Mouse (Mus musculus): ENCODE results near the gene Crot.
"Not testable (repeated sequence)": the region's sequence is repeated elsewhere in the genome, so short reads cannot be mapped to it uniquely, and the experiment has no call there.

Gene Crot

DNA sequence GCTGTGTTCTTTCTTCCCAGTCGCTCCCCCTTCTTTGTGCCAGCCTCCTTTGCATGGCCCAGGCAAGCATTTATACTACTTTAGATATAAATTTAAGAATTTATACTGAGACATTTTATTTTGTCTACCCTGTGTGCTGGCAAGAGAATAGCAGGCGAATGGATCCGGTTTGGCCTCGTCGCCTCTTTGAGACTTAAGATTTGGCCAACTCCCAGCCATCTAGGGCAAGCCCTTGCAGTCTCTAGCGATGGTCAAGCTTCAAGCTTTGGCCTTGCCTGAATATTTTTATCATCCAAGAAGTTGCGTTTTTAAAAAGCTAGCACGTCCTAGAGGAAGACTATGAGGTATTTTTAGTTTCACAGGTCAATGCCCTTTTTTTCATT, 380 bp upstream of the Crot start:
- in situ Hi-C loops (cut with MboI; ENCODE audit: low sequenced_read_pairs) = no loop called here

DNA sequence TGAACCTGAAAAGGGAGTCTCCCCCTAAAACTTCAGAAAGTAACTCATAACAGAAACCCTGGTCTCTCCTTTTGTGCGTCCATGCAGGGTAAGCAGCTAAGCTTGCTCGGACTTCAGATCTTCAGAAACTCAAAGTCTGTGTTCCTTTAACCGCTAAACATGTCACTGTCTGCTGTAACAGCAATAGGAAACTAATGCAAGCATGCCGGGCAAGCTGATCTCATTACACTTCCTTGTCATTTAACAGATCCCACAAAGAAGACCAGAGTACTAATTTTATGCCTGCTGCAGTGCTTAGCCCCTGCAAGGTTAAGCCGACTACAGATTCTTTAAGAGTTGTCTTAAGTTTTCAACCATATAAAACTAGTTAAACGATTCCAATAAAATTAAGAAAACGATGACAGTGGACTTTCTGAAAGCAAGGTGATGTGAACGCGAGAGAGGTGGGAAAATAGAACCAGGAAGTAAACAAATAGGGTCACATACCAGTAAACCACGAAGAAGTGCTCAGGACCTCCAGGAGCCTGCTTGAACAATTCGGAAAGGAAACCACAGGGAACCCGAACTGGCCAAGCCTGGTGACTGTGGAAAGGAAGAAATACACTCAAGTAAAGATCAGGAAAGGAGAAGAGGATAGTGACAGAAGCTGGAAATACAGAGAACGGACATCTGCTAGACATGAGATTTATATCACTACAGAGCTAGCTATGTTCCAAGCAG, 998 bp downstream of the Crot start:
- in situ Hi-C loops (cut with MboI; ENCODE audit: low sequenced_read_pairs) = no loop called here

DNA sequence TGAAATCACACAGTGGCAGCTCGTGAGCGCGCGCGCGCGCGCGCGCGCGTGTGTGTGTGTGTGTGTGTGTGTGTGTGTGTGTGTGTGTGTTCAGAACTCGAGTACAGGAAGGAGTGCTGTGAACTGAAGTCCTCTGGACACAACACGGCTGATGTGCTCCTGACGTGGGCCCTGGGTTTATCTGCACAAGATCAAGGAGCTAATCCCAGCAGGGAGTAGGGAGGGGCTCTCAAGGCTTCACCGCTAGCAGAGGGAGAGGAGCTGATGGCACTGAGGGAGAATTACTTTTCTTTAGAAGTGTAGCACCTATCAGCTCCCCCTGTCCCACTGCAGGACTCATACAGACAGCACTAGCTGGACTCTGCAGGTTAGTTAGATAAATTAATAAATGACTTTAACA, 5.5 kb downstream of the Crot start:
- in situ Hi-C loops (cut with MboI; ENCODE audit: low sequenced_read_pairs) = no loop called here

DNA sequence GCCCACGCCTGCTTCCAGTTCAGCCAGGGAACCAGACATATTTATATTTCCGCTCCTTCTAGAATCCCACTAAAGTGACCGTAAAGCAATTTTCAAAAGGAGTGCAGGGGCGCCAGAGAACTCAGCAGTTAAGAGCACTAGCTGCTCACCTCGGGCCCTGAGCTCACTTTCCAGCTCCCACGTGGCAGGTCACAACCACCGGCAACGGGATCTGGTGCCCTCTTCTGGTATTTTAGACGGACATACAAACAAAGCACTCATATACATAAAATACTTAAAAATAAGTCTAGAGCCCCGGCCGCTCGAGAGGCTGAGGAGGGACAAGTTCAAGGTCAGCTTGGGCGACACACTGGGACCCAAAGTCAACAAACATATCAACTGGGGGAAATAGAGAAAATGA, 6.6 kb downstream of the Crot start:
- in situ Hi-C loops (cut with MboI; ENCODE audit: low sequenced_read_pairs) = no loop called here

DNA sequence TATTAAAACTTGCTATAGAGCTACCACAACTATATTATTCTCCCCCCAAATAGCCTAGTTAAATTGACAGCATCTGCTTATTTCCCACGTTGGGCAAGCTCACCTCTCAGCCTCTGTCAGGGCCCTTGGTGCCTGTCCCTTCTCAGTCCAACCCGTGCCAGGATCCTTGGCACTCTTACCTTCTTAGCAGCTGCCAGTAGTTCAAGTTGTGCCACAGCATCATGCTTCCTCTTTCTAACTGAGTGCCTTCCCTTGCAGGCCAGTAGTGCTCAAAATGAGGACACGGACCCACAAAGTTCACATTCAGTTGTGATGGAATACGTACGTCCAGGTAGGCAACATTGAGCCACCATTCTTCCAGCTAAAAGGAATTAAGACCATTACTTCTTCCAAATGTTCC, 9.2 kb downstream of the Crot start:
- in situ Hi-C loops (cut with MboI; ENCODE audit: low sequenced_read_pairs) = no loop called here

DNA sequence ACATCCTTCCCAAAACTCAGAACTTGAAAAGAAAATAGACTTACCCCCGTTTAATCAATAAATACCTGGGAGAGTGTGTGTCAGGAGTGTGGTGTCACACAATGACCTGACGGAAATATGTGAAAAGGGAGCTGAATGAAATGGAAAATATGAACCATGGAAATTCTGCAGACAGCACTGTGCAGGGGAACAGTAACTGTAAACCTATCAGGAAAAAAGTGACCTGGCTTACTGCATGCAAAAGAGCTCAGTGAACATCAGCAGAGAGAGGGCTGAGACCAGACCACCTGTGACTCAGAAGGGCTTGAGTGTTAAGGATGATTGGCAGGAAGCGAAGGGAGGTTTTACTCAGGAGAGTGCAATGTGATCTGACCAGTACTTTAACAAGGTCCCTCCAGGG, 11.7 kb downstream of the Crot start:
- in situ Hi-C loops (cut with MboI; ENCODE audit: low sequenced_read_pairs) = no loop called here

DNA sequence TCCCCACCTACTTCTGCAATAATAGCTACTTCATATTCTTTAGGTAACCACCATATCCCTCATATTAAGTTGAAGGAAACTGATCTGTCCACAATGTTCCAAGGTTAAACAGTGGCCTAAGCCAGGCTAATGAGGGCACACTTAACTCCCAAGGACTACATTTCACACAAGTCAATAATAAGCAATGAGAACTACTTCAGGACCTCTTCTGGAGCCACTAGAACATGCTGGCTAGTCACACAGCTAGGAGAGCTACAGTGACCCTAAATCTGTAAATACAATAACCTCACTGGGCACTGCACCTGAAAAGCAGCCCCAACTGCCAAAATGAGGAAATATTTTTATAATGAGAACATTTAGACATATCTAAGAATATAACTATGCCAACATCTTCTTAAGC, 22.4 kb downstream of the Crot start:
- in situ Hi-C loops (cut with MboI; ENCODE audit: low sequenced_read_pairs) = no loop called here

DNA sequence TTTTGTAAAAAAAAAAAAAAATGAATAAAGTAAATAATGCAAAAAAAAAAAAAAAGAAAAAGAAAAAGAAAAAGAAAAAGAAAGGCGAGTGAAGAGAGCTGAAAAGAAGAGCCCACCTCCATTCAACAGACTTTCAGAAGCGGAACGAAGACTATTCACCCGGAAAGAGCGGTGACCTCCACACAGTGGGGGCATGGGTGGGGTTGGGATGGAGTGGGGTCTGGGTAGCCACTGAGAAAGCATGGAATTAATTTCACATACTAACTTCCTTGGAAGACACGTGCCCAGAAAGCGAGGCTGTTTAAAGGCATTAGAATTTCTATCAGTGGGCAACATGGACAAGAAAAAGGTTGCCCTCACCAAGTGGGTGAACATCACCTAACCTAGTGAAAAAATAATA, 24.8 kb downstream of the Crot start:
- in situ Hi-C loops (cut with MboI; ENCODE audit: low sequenced_read_pairs) = no loop called here

DNA sequence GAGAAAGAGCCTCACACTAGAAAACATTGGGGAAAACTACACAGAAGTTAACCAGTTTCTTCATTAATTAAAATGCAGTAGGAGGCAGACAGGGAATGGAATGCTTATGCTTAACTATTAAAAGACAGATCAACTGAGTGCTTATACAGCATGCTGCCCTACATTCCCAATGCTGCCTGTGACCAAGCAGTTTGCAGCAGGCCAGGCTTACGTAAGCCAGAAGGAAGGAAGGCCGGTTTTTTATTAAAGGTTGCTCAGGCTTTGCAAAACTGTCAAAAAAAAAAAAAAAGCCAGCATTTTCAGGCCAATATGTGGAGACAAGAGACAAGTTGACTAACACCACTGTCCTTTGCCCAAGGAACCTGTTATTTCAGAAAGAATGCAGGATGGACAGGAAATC, 26.4 kb downstream of the Crot start:
- in situ Hi-C loops (cut with MboI; ENCODE audit: low sequenced_read_pairs) = no loop called here

DNA sequence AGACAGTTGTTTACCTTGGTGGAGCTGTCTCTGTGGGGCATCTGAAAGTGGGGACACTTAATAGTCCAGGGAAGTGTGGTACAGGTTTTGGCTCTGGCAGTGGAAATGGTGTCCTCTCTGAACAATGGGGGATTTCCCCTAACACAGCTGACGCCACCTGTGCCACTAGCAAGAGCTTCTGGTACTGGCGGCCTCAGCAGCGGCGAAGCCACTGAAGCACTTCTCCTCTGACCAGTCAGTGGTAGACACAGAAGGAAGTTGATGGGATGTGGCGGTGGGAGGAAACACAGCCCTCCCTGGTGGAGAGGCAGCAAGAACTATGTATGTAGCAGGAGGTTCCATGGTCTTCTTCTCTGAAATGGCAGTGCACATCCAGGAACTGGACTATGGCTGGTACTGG, 32.6 kb downstream of the Crot start:
- in situ Hi-C loops (cut with MboI; ENCODE audit: low sequenced_read_pairs) = no loop called here

DNA sequence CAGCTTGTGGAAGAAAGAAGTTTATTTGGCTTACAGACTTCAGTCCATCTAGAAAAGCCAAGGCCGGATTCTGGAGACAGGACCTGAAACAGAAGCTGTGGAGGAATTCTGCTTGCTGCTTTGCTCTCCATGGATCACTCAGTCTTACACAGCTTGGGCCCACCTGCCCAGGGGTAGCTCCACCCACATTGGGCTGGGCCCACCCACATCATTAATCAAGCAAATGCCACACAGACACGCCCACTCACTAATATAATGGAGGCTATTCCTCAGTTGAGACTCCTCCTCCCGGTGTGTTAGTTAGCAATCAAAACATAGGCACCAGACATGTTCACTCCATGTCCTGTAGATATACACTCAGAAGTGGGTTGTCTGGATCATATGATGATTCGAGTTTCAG, 36.6 kb downstream of the Crot start:
- in situ Hi-C loops (cut with MboI; ENCODE audit: low sequenced_read_pairs) = no loop called here

DNA sequence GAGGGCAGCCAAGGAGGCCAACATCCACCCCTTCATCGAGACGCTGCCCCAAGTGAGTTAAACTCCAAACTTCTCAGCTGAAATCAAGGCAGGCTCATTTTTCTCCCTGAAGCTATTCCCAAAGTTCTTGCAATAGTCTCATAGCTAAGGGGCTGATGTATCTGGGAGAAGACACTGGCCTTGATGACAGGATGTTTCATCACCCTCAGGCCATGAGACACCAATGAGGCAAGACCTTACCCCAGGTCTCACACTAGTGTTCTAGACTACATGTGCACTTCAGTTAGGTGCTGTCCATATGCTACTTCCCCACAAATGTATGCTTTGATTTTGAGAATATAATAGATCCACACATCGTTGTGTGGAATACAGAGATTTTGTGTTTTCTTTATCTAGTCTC, 41.6 kb downstream of the Crot start:
- in situ Hi-C loops (cut with MboI; ENCODE audit: low sequenced_read_pairs) = no loop called here

DNA sequence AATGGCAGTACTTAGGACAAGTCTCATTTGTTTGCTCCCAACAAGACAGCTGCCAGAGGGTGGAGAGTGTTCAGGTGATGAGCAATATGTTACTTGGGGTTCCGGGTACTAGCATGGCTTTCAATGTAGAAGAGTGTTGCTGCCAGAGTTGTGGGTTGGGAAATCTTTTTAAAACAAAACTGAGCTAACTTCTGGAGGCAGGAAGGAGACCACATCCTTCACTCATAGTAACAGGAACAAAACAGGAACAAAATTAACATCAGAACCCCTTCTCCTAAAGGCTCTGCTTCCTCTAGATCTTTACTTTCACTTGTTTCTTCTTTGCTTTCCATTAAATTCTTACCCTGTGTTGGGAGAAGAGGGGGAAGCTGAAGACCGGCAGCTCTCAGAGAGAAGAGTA, 43.5 kb downstream of the Crot start:
- in situ Hi-C loops (cut with MboI; ENCODE audit: low sequenced_read_pairs) = no loop called here

DNA sequence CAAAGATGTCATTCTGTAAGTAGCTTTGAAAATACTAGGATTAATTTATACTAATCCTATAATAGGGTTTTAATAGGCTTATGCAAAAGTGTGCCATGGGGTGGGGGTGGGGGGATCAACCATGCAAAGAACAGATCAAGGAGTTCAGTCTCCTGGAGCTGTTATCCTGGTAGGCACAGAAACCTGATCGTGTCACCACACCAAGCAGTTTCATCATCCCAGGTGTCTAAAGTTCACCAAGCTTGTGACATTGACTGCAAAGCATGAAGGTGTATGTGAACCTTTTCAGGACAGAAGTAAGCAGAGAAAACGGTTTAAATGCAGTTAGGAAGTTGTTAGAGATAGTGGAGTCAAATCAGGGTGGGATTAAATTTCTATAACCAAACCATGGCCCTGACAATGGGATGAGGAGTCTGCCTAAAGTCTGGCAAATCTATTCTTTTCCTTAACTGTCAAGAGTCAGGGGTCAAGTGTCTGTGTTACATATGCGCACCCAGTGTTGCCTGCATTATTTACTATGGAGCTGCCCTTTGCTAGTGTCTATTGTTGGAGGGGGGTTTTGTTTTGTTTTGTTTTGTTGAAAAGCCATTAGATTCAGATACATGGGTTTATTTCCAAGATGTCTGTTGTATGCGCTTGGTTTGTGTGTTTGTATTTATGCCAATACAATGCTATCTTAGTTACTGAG, 49.6 kb downstream of the Crot start:
- in situ Hi-C loops (cut with MboI; ENCODE audit: low sequenced_read_pairs) = no loop called here

DNA sequence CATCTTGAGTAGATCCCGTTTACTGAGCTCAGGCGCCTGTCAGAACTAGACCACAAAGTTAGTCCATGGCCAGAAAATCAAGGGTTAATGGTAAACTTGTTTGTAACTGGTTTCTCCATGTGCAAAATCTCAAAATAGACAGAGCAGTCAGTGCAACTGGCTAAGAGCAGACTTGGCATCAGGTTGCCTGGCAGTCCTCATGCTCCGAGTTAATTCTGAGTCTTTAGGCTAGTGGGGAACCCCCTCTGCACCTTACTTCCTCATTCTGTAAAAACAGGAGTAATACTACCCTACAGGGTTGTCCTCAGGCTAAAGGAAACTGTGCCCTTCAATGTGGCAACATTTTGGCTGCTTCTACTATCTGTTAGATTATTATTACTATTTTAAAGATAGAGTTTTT, 53.3 kb downstream of the Crot start:
- in situ Hi-C loops (cut with MboI; ENCODE audit: low sequenced_read_pairs) = no loop called here

DNA sequence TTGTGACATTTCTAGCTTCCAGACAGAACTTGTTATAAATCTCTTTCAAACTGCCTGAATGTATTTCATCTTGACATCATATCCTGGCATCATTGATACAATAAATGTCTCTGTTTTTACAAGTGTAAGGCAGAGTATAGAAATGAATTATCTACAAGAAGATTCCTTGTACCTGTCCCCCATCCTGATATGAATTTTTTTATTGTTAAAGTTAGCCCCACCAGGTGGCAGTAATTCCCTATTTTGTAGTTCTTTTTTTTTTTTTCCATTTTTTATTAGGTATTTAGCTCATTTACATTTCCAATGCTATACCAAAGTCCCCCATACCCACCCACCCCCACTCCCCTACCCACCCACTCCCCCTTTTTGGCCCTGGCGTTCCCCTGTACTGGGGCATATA, 55.9 kb downstream of the Crot start:
- in situ Hi-C loops (cut with MboI; ENCODE audit: low sequenced_read_pairs) = not testable (repeated sequence)

DNA sequence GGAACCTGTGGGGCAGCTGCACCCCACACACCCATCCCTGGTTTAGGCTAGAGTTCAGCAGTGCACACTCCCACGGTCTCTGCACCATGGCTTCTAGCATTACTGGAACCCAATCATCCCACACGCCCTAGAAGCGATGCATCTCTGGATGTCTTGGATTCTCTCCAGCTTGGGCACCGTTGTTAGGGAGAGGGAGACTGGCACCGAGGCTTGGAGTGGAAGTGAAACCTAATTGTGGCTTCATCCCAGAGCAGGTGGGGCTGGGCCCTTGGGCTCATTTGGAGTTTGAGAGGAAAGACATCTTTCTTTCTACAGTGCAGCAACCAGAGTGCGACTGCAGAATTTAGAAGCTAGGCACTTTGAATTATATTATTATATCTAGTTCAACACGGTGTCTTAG, 59.2 kb downstream of the Crot start:
- in situ Hi-C loops (cut with MboI; ENCODE audit: low sequenced_read_pairs) = no loop called here

DNA sequence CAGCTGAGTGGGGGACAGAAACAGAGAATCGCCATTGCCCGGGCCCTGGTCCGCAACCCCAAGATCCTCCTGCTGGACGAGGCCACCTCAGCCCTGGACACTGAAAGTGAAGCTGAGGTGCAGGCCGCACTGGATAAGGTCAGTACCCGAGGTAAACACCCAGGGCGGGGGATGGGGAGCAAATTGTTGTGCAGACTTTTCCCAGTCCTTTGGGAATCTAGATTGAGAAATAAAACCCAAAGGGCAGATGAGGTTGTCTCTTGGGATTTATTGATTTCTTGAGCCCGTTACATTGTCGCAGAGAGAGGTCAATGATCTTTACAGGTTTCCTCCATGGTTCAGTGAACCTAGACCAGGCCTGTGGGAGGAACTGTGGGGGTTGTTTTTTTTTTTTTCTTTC, 68.7 kb downstream of the Crot start:
- in situ Hi-C loops (cut with MboI; ENCODE audit: low sequenced_read_pairs) = no loop called here

DNA sequence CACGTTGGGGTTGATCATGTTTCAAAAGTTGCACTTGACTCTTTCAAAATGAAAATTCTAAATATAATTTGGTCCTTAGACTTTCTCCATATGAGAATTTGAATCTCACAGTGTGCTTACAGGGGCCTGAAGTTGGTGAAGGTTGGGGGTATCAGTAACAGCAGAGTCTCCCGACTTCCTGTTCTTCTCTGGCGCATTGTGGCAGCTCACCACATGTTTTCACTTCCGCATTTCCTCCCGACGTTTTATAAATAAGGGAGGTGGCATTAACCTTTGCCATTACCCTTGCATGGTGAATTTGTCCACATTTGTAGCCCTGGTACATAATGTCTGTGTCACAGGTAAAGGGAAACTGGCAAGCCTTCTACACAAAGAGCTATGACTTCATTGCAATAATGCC, 80.1 kb downstream of the Crot start:
- in situ Hi-C loops (cut with MboI; ENCODE audit: low sequenced_read_pairs) = no loop called here

DNA sequence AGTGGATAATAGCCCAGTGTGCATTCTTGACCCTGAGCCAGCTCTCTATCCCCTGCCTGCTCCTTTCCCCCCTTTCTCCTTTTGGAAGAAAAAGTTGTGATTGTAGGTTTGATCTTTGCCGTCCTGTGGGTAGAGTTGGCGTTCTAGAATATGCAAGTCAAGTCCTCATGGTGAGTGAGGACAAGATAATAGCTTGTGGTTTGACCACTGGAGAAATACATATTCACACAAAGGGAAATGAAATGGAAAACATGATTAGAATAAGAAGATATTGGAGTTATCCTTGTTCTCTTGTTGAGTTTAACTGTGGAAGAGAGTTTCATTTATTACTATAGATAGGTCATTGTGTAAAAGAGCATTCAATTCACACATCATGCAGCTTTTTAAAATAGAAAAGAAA, 80.7 kb downstream of the Crot start:
- in situ Hi-C loops (cut with MboI; ENCODE audit: low sequenced_read_pairs) = no loop called here
